ENCODE assay signal across 9 mouse cellular contexts in the genomic region with DNA sequence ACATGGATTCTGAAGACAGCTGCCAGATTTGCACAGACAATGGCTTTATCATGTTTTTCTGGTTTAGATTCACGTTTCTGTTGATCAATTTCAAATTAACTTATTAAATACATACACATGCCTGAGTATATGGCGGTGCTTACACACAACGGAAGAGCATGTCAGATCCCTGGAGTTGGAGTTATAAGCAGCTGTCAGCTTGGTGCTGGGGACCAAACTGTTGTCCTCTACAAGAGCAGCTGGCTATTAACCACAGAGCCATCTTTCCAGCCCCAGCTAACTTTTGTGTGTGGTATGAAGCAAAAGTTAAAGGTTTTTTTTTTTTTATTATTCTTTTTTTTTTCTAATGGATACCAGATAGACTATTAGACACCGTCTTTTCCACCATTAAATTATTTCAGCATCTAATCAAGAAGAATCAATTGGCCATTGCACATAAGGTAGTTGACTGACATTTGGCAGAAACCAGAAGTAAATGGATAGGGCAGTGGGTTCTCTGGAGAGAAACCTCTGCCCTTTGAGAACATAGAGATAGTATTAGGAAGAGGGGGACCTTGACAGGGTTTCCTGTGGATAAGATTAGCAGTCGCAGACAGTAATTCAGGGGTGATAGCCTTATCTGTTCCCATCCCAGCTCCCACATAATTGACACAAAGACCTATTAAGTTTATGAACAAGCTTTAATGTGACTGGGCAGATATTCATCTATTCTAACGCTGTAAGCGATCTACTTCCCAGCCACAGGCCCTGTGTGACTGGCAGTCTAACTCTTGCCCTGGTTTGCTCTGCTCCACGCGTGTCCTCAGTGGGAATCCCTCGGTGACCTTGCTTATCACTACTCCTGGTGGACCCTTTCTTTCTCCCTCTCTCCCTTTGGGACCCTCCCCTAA. TPM values are rescaled to one million over a fixed set of nuclear protein-coding genes. Genes with fewer than 3 reads are reported as not detected.
DNase-seq lines count a peak whose midpoint lies in the region; ATAC-seq and TF ChIP-seq lines count a peak whose summit lies in the region.
"Had no signal": no experiment of that assay in that cellular context is flagged by ENCODE, and none has a peak within 500 bp of the region (broad histone marks: within the 10 kb centered on the region; RNA-seq: fewer than 3 reads in every experiment).

No protein-coding gene starts in this region.

- WGBS in heart, postnatal 0 days = 36% methylated on average over 10 of the region's 10 CpGs
- 34% methylated on average over 10 of the region's 10 CpGs for WGBS in hindbrain, embryonic 16.5 days
- WGBS in midbrain, embryonic 13.5 days = 35% methylated on average over 10 of the region's 10 CpGs

- ATAC-seq in heart, postnatal 0 days (ENCODE audit: insufficient read depth, low read depth) = 0 out of 2 replicates have a peak, but pooled peaks have one; percentile 9
- peak; percentile 59; the same call in 1 of the 2 replicates for ATAC-seq in common myeloid progenitor, adult 5-6 weeks (replicated peaks; ENCODE audit: low read depth, poor library complexity, severe bottlenecking)
- ATAC-seq in hindbrain, embryonic 16.5 days = no peak
- no peak; the same call in 1 of the 2 replicates for ATAC-seq in midbrain, embryonic 13.5 days
- no peak for ATAC-seq in activated CD4-positive, CD25-positive, alpha-beta regulatory T cell, adult 4 months

- TF ChIP-seq EP300 in heart, postnatal 0 days (IDR thresholded peaks at IDR 0.05; ENCODE audit: low read depth) = no peak

- peak overlapping the region; percentile 33; the same call in 1 of the 2 replicates for H3K9ac ChIP-seq in heart, postnatal 0 days (replicated peaks; ENCODE audit: low read depth, low read length)
- H3K9ac ChIP-seq in hindbrain, embryonic 16.5 days (ENCODE audit: low read depth, low read length) = peak overlapping the region; percentile 39
- H3K9ac ChIP-seq in midbrain, embryonic 13.5 days (replicated peaks) = peak overlapping the region; percentile 53

- no peak for DNase-seq in heart, postnatal 0 days (ENCODE audit: low spot score)
- DNase-seq in heart, adult 18-20 months = no peak
- DNase-seq in urinary bladder, postnatal 14 days (ENCODE audit: low spot score) = no peak
- DNase-seq in frontal cortex, postnatal 36 days (ENCODE audit: low spot score in 2 of 2) = no peak

- no peak for TF ChIP-seq CTCF in heart, postnatal 0 days (IDR thresholded peaks at IDR 0.05; ENCODE audit: low read depth)

- no peaks in the 10 kb centered on the region for H3K36me3 ChIP-seq in heart, postnatal 0 days (replicated peaks; ENCODE audit: control insufficient read depth, insufficient read depth, low read length)
- no peaks in the 10 kb centered on the region for H3K36me3 ChIP-seq in hindbrain, embryonic 16.5 days (ENCODE audit: control insufficient read depth, insufficient read depth, low read length)
- no peaks in the 10 kb centered on the region for H3K36me3 ChIP-seq in midbrain, embryonic 13.5 days

- no peaks in the 10 kb centered on the region for H3K9me3 ChIP-seq in heart, postnatal 0 days (replicated peaks; ENCODE audit: control insufficient read depth, low read length)
- no peaks in the 10 kb centered on the region for H3K9me3 ChIP-seq in hindbrain, embryonic 16.5 days (ENCODE audit: control insufficient read depth, low read length)
- no peaks in the 10 kb centered on the region for H3K9me3 ChIP-seq in midbrain, embryonic 13.5 days

- peak overlapping the region; percentile 46; the same call in 1 of the 2 replicates for H3K27ac ChIP-seq in heart, postnatal 0 days (ENCODE audit: low read depth)
- H3K27ac ChIP-seq in hindbrain, embryonic 16.5 days (ENCODE audit: low read depth, low read length) = peak overlapping the region; percentile 68
- peak overlapping the region; percentile 91 for H3K27ac ChIP-seq in midbrain, embryonic 13.5 days

- H3K27me3 ChIP-seq in heart, postnatal 0 days (ENCODE audit: control insufficient read depth, insufficient read depth, low read length) = no peaks in the 10 kb centered on the region
- H3K27me3 ChIP-seq in hindbrain, embryonic 16.5 days (replicated peaks; ENCODE audit: control insufficient read depth, insufficient read depth, low read length) = no peaks in the 10 kb centered on the region
- H3K27me3 ChIP-seq in midbrain, embryonic 13.5 days = 0 out of 2 replicates have a peak, but pooled peaks cover 3% of the 10 kb centered on the region
- H3K27me3 ChIP-seq: Patski had no signal

- H3K4me3 ChIP-seq in heart, postnatal 0 days (ENCODE audit: low read depth, low read length) = peak overlapping the region; percentile 41
- peak overlapping the region; percentile 37 for H3K4me3 ChIP-seq in hindbrain, embryonic 16.5 days (ENCODE audit: low read length)
- peak overlapping the region; percentile 40 for H3K4me3 ChIP-seq in midbrain, embryonic 13.5 days (replicated peaks)

- H3K4me2 ChIP-seq in heart, postnatal 0 days (ENCODE audit: low read depth, low read length) = peak overlapping the region; percentile 69
- H3K4me2 ChIP-seq in hindbrain, embryonic 16.5 days (ENCODE audit: low read length) = peak overlapping the region; percentile 76
- peak overlapping the region; percentile 64 for H3K4me2 ChIP-seq in midbrain, embryonic 13.5 days (replicated peaks)

- peaks cover 13% of the 10 kb centered on the region; the same call in 1 of the 2 replicates for H3K4me1 ChIP-seq in heart, postnatal 0 days (ENCODE audit: control insufficient read depth, insufficient read depth)
- peaks cover 13% of the 10 kb centered on the region for H3K4me1 ChIP-seq in hindbrain, embryonic 16.5 days (ENCODE audit: control insufficient read depth, insufficient read depth, low read depth, low read length)
- H3K4me1 ChIP-seq in midbrain, embryonic 13.5 days (replicated peaks) = peaks cover 19% of the 10 kb centered on the region

RNA-seq across cellular contexts. Expression of gene Mif, which starts 12.2 kb away (rescaled TPM):
- 1,140 and 1,565 TPM in 2 replicates for total RNA-seq in heart, postnatal 0 days (2014; rRNA removed; ENCODE audit: low replicate concordance)
- 1,324 and 1,428 TPM in 2 replicates for polyA plus RNA-seq in heart, postnatal 0 days (2015; fragmentation: Nextera tagmentation; extraction: Ambion mirVana)
- 100 to 1,000 TPM; 215 to 232 TPM for total RNA-seq in heart, adult 18-20 months (2021)
- total RNA-seq in common myeloid progenitor, adult 5-6 weeks (2017) = 521 and 525 TPM in 2 replicates
- polyA plus RNA-seq in hindbrain, embryonic 16.5 days (2015; fragmentation: Nextera tagmentation; extraction: Ambion mirVana) = 1,592 and 1,680 TPM in 2 replicates
- polyA plus RNA-seq in midbrain, embryonic 13.5 days (2015; fragmentation: Nextera tagmentation; extraction: Ambion mirVana) = 1,337 and 1,364 TPM in 2 replicates
- polyA plus RNA-seq in activated CD4-positive, CD25-positive, alpha-beta regulatory T cell, adult 4 months (2017; shearing (Covaris generic)) = 100 to 1,000 TPM; 464 to 561 TPM

RNA-seq across cellular contexts. Expression of gene Derl3, which starts 20.9 kb away (rescaled TPM):
- total RNA-seq in heart, postnatal 0 days (2014; rRNA removed; ENCODE audit: low replicate concordance) = not detected in 2 replicates
- polyA plus RNA-seq in heart, postnatal 0 days (2015; fragmentation: Nextera tagmentation; extraction: Ambion mirVana) = 0.41 and 1.2 TPM in 2 replicates
- under 1 TPM; 0.57 to 0.74 TPM for total RNA-seq in heart, adult 18-20 months (2021)
- not detected in 2 replicates for total RNA-seq in common myeloid progenitor, adult 5-6 weeks (2017)
- 0.64 and 1.9 TPM in 2 replicates for polyA plus RNA-seq in hindbrain, embryonic 16.5 days (2015; fragmentation: Nextera tagmentation; extraction: Ambion mirVana)
- 1.9 and 2.1 TPM in 2 replicates for polyA plus RNA-seq in midbrain, embryonic 13.5 days (2015; fragmentation: Nextera tagmentation; extraction: Ambion mirVana)
- 1 to 10 TPM in 1 of 2 experiments, under 1 TPM in 1; 0.85 to 2.7 TPM for polyA plus RNA-seq in activated CD4-positive, CD25-positive, alpha-beta regulatory T cell, adult 4 months (2017; shearing (Covaris generic))

RNA-seq across cellular contexts. Expression of gene Gstt2, which starts 35.0 kb away (rescaled TPM):
- 6.0 and 10.9 TPM in 2 replicates for total RNA-seq in heart, postnatal 0 days (2014; rRNA removed; ENCODE audit: low replicate concordance)
- polyA plus RNA-seq in heart, postnatal 0 days (2015; fragmentation: Nextera tagmentation; extraction: Ambion mirVana) = 12.8 and 13.0 TPM in 2 replicates
- 10 to 100 TPM in 1 of 2 experiments, 1 to 10 TPM in 1; 7.8 to 10.7 TPM for total RNA-seq in heart, adult 18-20 months (2021)
- total RNA-seq in common myeloid progenitor, adult 5-6 weeks (2017) = 10.7 and 19.0 TPM in 2 replicates
- polyA plus RNA-seq in hindbrain, embryonic 16.5 days (2015; fragmentation: Nextera tagmentation; extraction: Ambion mirVana) = 7.9 and 8.5 TPM in 2 replicates
- polyA plus RNA-seq in midbrain, embryonic 13.5 days (2015; fragmentation: Nextera tagmentation; extraction: Ambion mirVana) = 5.8 and 5.9 TPM in 2 replicates
- polyA plus RNA-seq in activated CD4-positive, CD25-positive, alpha-beta regulatory T cell, adult 4 months (2017; shearing (Covaris generic)) = 10 to 100 TPM; 58.5 to 64.1 TPM

RNA-seq across cellular contexts. Expression of gene Smarcb1, which starts 49.1 kb away (rescaled TPM):
- total RNA-seq in heart, postnatal 0 days (2014; rRNA removed; ENCODE audit: low replicate concordance) = 45.7 and 51.2 TPM in 2 replicates
- polyA plus RNA-seq in heart, postnatal 0 days (2015; fragmentation: Nextera tagmentation; extraction: Ambion mirVana) = 63.9 and 65.7 TPM in 2 replicates
- 10 to 100 TPM; 20.5 to 24.2 TPM for total RNA-seq in heart, adult 18-20 months (2021)
- 76.4 and 88.3 TPM in 2 replicates for total RNA-seq in common myeloid progenitor, adult 5-6 weeks (2017)
- polyA plus RNA-seq in hindbrain, embryonic 16.5 days (2015; fragmentation: Nextera tagmentation; extraction: Ambion mirVana) = 252 TPM in 2 replicates
- polyA plus RNA-seq in midbrain, embryonic 13.5 days (2015; fragmentation: Nextera tagmentation; extraction: Ambion mirVana) = 323 and 327 TPM in 2 replicates
- polyA plus RNA-seq in activated CD4-positive, CD25-positive, alpha-beta regulatory T cell, adult 4 months (2017; shearing (Covaris generic)) = 100 to 1,000 TPM in 1 of 2 experiments, 10 to 100 TPM in 1; 75.0 to 127 TPM

RNA-seq across cellular contexts. Expression of gene Gstt4, which starts 49.9 kb away (rescaled TPM):
- total RNA-seq in heart, postnatal 0 days (2014; rRNA removed; ENCODE audit: low replicate concordance) = not detected in 2 replicates
- not detected in 2 replicates for polyA plus RNA-seq in heart, postnatal 0 days (2015; fragmentation: Nextera tagmentation; extraction: Ambion mirVana)
- not detected for total RNA-seq in heart, adult 18-20 months (2021)
- not detected in 2 replicates for total RNA-seq in common myeloid progenitor, adult 5-6 weeks (2017)
- polyA plus RNA-seq in hindbrain, embryonic 16.5 days (2015; fragmentation: Nextera tagmentation; extraction: Ambion mirVana) = not detected in 2 replicates
- not detected in 2 replicates for polyA plus RNA-seq in midbrain, embryonic 13.5 days (2015; fragmentation: Nextera tagmentation; extraction: Ambion mirVana)
- polyA plus RNA-seq in activated CD4-positive, CD25-positive, alpha-beta regulatory T cell, adult 4 months (2017; shearing (Covaris generic)) = under 1 TPM in 1 of 2 experiments, not detected in 1; 0.48 TPM
- polyA plus RNA-seq: Patski had no signal

Comparison
In these comparisons a context has a peak if more than half of its experiments do, and no peak if none do; other contexts are left out.
1. ATAC-seq: peak in heart, postnatal 0 days (single experiment) and common myeloid progenitor, adult 5-6 weeks (single experiment); none in hindbrain, embryonic 16.5 days (single experiment), midbrain, embryonic 13.5 days (single experiment) and activated CD4-positive, CD25-positive, alpha-beta regulatory T cell, adult 4 months (single experiment).
2. Peak in every context shown above with its lines, with median percentiles within 50 percentile points of each other: H3K27ac ChIP-seq, H3K4me2 ChIP-seq, H3K4me3 ChIP-seq and H3K9ac ChIP-seq.